Mouse (Mus musculus) olfactory bulb, adult 2 months (tissue): Measurements from ENCODE around the gene Ldhd.

ENCODE experiments used
- CTCF ChIP-seq: fragments of 200-500 bp; IDR thresholded peaks from 2 replicates; pipeline ENCODE4 v1.5.1; 2012; ENCODE audit warnings: low read depth, mild to moderate bottlenecking, low read length, moderate library complexity; ENCODE audit not compliant: insufficient read depth
- POLR2A ChIP-seq: fragments of 200-500 bp; IDR thresholded peaks from 2 replicates; pipeline ENCODE4 v1.6.1; 2012; ENCODE audit warnings: mild to moderate bottlenecking, low read depth, low read length, moderate library complexity; ENCODE audit not compliant: insufficient read depth

DNA sequence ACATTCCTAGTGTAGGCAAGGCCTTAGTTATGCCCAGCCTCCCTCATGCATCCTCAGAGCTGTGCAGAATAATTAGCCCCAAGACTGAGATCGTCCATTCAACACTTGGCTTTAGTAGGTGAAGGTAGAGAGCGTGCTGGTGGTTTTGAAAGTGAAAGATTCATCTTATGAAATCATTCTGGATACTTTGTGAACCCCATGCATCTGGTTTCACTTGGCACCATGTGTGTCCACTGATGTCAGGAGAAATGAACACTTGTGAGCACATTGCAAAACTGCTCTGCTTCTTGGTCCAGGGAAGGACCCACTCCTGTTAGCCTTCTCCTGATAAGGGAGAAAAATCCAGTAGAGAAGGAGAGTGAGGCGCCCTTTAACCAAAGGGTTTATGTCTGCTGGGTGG, 45.2 kb downstream of the Ldhd start:
- TF ChIP-seq POLR2A (no peak), CTCF (no peak)
